Mouse (Mus musculus): Measurements from ENCODE around the gene Litaf. TPM values are rescaled to one million over a fixed set of nuclear protein-coding genes. Genes with fewer than 3 reads are reported as not detected.
A peak's percentile ranks its signal among the peaks of the same experiment; 100 is the strongest.

The Litaf gene
- polyA plus RNA-seq, 1 experiment from 2014 or later, result 65.3 TPM

- no peaks in the 10 kb centered on the region for H3K36me3 ChIP-seq
- 89% methylated on average over 4 of the region's 4 CpGs for WGBS
- H3K4me1 ChIP-seq, result peaks cover 3% of the 10 kb centered on the region; the same call in 1 of the 2 replicates
- no peaks in the 10 kb centered on the region for H3K27me3 ChIP-seq
- no peak for ATAC-seq (ENCODE audit: low FRiP score)
- H3K9ac ChIP-seq, result no peak overlapping the region
- H3K4me3 ChIP-seq, result no peak overlapping the region
- no peaks in the 10 kb centered on the region for H3K9me3 ChIP-seq (replicated peaks)
- no peak overlapping the region for H3K4me2 ChIP-seq (replicated peaks)
- H3K27ac ChIP-seq, result no peak overlapping the region
These were observed 69.4 kb downstream of the Litaf start for GRCm38 (mm10) chr16:10996576-10996975.

GRCm38 (mm10) chr16:10993032-10993744, 72.8 kb downstream of the Litaf start:
- ATAC-seq (ENCODE audit: low FRiP score), result peak; percentile 96

DNA sequence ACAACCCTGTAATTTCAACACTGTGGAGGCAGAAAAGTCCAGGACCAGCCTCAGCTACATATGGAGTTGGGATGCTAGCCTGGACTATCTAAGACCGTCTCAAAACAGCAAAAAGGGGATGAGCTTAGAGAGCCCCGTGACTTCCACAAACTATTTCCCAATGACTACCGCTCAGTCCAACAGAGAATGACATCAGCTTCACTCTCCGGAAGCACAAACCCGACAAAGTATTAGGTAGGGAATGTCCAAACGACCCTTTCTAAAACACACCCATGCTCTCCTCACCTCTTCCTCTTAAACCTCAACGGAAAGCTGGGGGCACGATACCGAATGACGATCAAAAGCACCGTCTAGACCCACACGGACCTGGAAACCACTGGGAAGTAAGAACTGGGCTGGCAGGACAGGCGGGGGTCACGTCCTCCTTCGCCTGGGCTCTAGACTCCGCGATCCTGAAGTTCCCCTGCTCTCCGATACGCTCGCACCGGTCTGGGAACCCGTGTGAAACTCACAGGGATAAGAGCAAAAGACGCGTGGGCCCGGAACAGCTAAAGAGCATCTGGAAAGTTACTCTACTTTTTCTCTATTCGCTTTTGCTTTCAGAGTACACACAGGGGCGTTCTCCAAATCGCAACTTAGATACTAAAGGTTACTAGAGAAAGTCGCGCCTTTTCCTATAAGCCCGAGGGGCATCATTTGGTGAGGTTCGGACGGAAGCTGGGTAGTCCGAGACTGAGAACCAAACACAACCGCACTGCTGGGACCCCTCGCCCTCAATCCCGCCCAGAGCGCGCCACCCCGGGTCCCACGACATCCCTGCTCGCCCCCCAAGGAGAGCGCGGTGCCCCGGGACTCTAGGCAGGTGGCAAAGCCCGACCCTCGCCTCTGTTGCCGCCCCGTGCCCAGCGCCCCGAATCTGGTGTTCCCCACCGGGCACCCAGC, 73.6 kb downstream of the Litaf start:
- Histone ChIP-seq H3K4me2 (replicated peaks) (peak overlapping the region; percentile 87), H3K9me3 (replicated peaks) (peaks cover 7% of the 10 kb centered on the region; the same call in 1 of the 2 replicates), H3K4me3 (peak overlapping the region; percentile 72), H3K27me3 (no peaks in the 10 kb centered on the region), H3K27ac (peak overlapping the region; percentile 74; the same call in 1 of the 2 replicates), H3K9ac (peak overlapping the region; percentile 75), H3K4me1 (peaks cover 8% of the 10 kb centered on the region; the same call in 1 of the 2 replicates), H3K36me3 (peaks cover 3% of the 10 kb centered on the region; the same call in 1 of the 2 replicates)
- ATAC-seq (ENCODE audit: low FRiP score), result peak; percentile 29
- WGBS, result under 1% methylated on average over 52 of the region's 52 CpGs

More at GRCm38 (mm10) chr16:10993032-10993744, 72.8 kb downstream of the Litaf start:
- peak overlapping the region; percentile 72 for H3K4me3 ChIP-seq
- no peaks in the 10 kb centered on the region for H3K27me3 ChIP-seq
- H3K9me3 ChIP-seq (replicated peaks), result peaks cover 7% of the 10 kb centered on the region; the same call in 1 of the 2 replicates
- peak overlapping the region; percentile 87 for H3K4me2 ChIP-seq (replicated peaks)
- peaks cover 3% of the 10 kb centered on the region; the same call in 1 of the 2 replicates for H3K4me1 ChIP-seq
- H3K9ac ChIP-seq, result peak overlapping the region; percentile 75
- WGBS, result 8% methylated on average over 35 of the region's 35 CpGs
- peaks cover 3% of the 10 kb centered on the region; the same call in 1 of the 2 replicates for H3K36me3 ChIP-seq
- H3K27ac ChIP-seq, result peak overlapping the region; percentile 74; the same call in 1 of the 2 replicates

DNA sequence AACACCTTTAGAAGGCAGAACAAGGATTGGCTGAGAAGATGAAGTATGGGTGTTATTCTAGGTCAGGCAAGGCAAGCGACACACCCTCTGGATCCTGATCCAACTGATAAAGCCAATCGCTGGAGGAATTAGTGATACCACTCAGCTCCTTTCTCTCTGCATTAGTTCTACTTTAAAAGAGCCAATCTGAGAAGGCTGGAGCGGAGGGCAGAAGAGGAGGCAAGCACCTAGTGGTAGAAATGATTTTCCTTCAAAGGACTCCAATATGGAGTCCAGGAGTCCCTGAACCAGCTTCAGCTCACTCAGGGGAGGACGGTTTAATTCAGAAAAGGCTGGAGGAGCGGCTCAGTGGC, 74.2 kb downstream of the Litaf start:
- H3K9ac ChIP-seq, result peak overlapping the region; percentile 75; the same call in 1 of the 2 replicates

GRCm38 (mm10) chr16:10990763-10991162, 75.2 kb downstream of the Litaf start:
- H3K36me3 ChIP-seq, result peaks cover 3% of the 10 kb centered on the region; the same call in 1 of the 2 replicates
- WGBS, result 86% methylated on average over 4 of the region's 4 CpGs

More for the DNA sequence above, 74.2 kb downstream of the Litaf start:
- Histone ChIP-seq H3K27ac (no peak overlapping the region), H3K4me3 (peak overlapping the region; percentile 72), H3K9me3 (replicated peaks) (peaks cover 7% of the 10 kb centered on the region; the same call in 1 of the 2 replicates), H3K4me1 (peaks cover 8% of the 10 kb centered on the region; the same call in 1 of the 2 replicates), H3K36me3 (peaks cover 3% of the 10 kb centered on the region; the same call in 1 of the 2 replicates), H3K27me3 (no peaks in the 10 kb centered on the region), H3K4me2 (replicated peaks) (peak overlapping the region; percentile 87)
- ATAC-seq (ENCODE audit: low FRiP score), result no peak
- 57% methylated on average over 5 of the region's 5 CpGs for WGBS

DNA sequence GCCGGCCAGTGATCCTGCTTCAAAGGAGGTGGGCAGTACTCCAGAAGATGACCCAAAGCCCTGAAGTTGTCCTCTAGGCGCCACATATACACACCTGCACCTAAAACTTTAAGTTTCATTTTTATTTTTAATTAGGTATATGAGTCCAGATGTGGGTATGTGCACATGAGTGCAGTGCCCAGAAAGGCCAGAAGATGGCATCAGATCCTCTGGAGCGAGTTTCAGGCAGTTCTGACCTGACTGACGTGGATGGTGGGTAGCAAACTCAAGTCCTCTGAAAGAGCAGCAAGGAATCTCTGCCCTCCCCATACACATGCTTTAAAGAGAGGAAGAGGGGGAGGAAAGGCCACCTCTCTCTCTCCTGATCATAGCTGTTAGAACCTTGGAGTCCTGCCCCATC, 76.1 kb downstream of the Litaf start:
- peaks cover 3% of the 10 kb centered on the region; the same call in 1 of the 2 replicates for H3K36me3 ChIP-seq
- ATAC-seq (ENCODE audit: low FRiP score), result no peak
- H3K27me3 ChIP-seq, result no peaks in the 10 kb centered on the region
- 89% methylated on average over 4 of the region's 4 CpGs for WGBS
- no peak overlapping the region for H3K9ac ChIP-seq
- H3K27ac ChIP-seq, result no peak overlapping the region
- H3K4me3 ChIP-seq, result no peak overlapping the region
- no peak overlapping the region for H3K4me2 ChIP-seq (replicated peaks)
- peaks cover 7% of the 10 kb centered on the region; the same call in 1 of the 2 replicates for H3K9me3 ChIP-seq (replicated peaks)
- peaks cover 8% of the 10 kb centered on the region; the same call in 1 of the 2 replicates for H3K4me1 ChIP-seq

More at GRCm38 (mm10) chr16:10990763-10991162, 75.2 kb downstream of the Litaf start:
- Histone ChIP-seq H3K27ac (no peak overlapping the region), H3K27me3 (no peaks in the 10 kb centered on the region), H3K4me1 (peaks cover 8% of the 10 kb centered on the region; the same call in 1 of the 2 replicates), H3K4me3 (no peak overlapping the region), H3K9ac (no peak overlapping the region), H3K4me2 (replicated peaks) (no peak overlapping the region), H3K9me3 (replicated peaks) (peaks cover 7% of the 10 kb centered on the region; the same call in 1 of the 2 replicates)
- no peak for ATAC-seq (ENCODE audit: low FRiP score)

GRCm38 (mm10) chr16:10989361-10989760, 76.6 kb downstream of the Litaf start:
- ATAC-seq (ENCODE audit: low FRiP score), result no peak
- no peaks in the 10 kb centered on the region for H3K27me3 ChIP-seq
- 97% methylated on average over 6 of the region's 6 CpGs for WGBS

DNA sequence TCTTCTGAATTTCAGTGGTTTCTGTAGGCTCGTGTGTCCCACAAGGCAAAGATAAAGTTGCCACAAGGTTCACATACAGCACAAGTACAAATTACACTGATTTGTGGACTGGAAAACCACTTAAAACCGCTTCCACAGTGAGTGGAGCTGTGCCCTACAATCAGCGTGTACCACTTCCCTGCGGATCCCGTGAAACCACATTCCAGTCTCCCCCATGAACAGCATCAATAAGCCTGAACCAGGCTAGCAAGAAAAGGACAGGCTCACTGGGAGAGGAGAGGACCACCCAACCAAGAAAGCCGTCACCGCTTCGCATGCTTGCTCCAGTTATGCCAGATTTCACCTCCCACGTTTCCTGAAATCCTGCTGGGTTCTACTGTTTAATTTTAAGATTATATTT, 77.7 kb downstream of the Litaf start:
- Histone ChIP-seq H3K36me3 (peaks cover 3% of the 10 kb centered on the region; the same call in 1 of the 2 replicates), H3K9me3 (replicated peaks) (peaks cover 7% of the 10 kb centered on the region; the same call in 1 of the 2 replicates), H3K4me1 (peaks cover 6% of the 10 kb centered on the region; the same call in 1 of the 2 replicates), H3K27ac (no peak overlapping the region), H3K4me2 (replicated peaks) (no peak overlapping the region), H3K27me3 (no peaks in the 10 kb centered on the region), H3K9ac (no peak overlapping the region), H3K4me3 (no peak overlapping the region)
- no peak for ATAC-seq (ENCODE audit: low FRiP score)
- WGBS, result 77% methylated on average over 9 of the region's 9 CpGs

More at GRCm38 (mm10) chr16:10989361-10989760, 76.6 kb downstream of the Litaf start:
- H3K36me3 ChIP-seq, result peaks cover 3% of the 10 kb centered on the region; the same call in 1 of the 2 replicates
- H3K4me1 ChIP-seq, result peaks cover 8% of the 10 kb centered on the region; the same call in 1 of the 2 replicates
- H3K9me3 ChIP-seq (replicated peaks), result peaks cover 7% of the 10 kb centered on the region; the same call in 1 of the 2 replicates
- no peak overlapping the region for H3K9ac ChIP-seq
- H3K4me2 ChIP-seq (replicated peaks), result no peak overlapping the region
- no peak overlapping the region for H3K4me3 ChIP-seq
- no peak overlapping the region for H3K27ac ChIP-seq

DNA sequence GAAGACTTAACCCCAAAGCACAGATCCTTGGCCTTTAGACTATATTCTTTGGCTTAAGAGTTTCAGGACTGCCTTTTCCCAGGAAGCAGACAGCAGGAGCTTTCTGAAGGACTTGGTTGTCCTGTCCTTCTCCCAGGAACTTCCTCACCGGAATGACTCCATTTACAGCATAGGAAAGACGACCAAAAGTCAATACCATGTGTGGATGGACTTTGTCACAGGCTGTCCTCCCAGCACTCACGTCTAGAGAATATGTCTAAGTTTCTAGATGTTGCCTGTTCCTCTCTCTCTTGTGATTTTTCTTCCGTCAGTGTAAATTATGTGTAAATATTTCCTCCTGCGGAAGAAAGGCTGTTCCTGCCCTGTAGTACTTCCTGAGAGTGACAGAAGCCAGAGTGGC, 81.4 kb downstream of the Litaf start:
- no peak overlapping the region for H3K9ac ChIP-seq

DNA sequence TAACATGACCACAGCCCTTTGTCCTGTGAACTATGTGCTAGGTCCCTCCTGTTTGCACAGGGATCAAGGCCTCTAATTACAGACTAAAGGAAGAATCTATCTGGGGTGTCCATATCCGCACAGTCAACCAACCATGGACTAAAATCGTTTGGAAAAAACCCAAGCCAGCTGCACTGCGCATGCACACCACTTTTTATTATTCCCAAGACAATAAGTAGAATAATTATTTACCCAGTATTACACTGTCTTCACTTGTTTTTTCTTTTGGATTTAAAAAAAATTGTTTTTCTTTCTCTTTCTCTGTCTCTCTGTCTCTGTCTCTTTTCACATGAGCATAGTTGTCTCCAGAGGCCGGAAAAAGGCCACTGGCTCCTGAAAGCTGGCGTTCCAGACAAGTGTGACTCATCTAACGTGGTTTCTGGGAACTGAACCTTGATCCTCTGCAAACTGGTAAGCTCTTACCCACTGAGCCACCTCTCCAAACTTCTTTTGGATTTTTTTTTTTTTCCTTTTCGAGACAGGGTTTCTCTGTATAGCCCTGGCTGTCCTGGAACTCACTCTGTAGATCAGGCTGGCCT, 84.4 kb downstream of the Litaf start:
- Histone ChIP-seq H3K4me2 (replicated peaks) (no peak overlapping the region), H3K27ac (no peak overlapping the region), H3K9ac (no peak overlapping the region), H3K4me1 (peaks cover 22% of the 10 kb centered on the region), H3K9me3 (replicated peaks) (no peaks in the 10 kb centered on the region), H3K36me3 (no peaks in the 10 kb centered on the region), H3K27me3 (no peaks in the 10 kb centered on the region), H3K4me3 (no peak overlapping the region)
- ATAC-seq (ENCODE audit: low FRiP score), result no peak
- 68% methylated on average over 7 of the region's 7 CpGs for WGBS

More for the DNA sequence above, 81.4 kb downstream of the Litaf start:
- Histone ChIP-seq H3K4me2 (replicated peaks) (no peak overlapping the region), H3K36me3 (no peaks in the 10 kb centered on the region), H3K27me3 (no peaks in the 10 kb centered on the region), H3K4me3 (no peak overlapping the region), H3K27ac (no peak overlapping the region), H3K9me3 (replicated peaks) (no peaks in the 10 kb centered on the region), H3K4me1 (peaks cover 14% of the 10 kb centered on the region)
- no peak for ATAC-seq (ENCODE audit: low FRiP score)
- 78% methylated on average over 5 of the region's 5 CpGs for WGBS

DNA sequence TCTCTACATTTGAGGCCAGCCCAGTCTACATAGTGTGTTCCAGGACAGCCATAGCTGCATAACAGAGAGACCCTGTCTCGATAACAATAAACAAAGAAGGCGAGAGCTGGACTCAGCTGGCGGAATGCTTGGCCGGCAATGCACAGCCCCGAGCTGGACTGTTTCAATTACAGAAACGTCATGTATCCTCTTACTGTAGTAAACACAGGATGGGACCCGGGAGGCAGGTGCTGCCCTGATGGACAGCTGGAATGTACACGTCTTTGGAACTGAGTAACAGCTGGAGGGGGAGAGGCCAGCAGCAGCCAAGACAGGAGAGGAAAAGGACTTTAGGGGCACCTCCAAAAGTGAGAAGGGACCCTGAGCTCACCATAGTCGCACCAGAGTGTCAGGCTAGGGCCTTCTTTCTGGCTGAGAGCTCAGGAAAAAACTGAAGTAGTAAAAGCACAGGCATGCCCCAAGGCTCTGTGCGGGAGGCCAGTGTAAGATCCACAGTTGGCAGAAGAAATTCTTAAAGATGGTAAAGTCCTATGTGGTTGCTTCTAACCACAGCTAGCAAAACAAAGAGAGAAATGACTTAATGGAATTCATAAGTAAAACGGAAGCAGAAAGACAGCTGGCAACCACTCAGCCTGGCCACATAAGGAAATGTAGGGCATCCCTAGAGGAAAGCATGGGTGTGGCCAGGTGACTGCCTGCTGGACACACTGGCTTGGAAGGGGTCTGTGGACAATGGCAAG, 86.7 kb downstream of the Litaf start:
- H3K9me3 ChIP-seq (replicated peaks), result no peaks in the 10 kb centered on the region
- peak; percentile 39; the same call in 1 of the 2 replicates for ATAC-seq (ENCODE audit: low FRiP score)
- H3K4me1 ChIP-seq, result peaks cover 27% of the 10 kb centered on the region
- no peaks in the 10 kb centered on the region for H3K36me3 ChIP-seq
- H3K27me3 ChIP-seq, result no peaks in the 10 kb centered on the region
- peak overlapping the region; percentile 49 for H3K27ac ChIP-seq
- H3K4me3 ChIP-seq, result no peak overlapping the region
- no peak overlapping the region for H3K9ac ChIP-seq
- H3K4me2 ChIP-seq (replicated peaks), result no peak overlapping the region
- WGBS, result 56% methylated on average over 11 of the region's 11 CpGs
